29 mouse cellular contexts compared by ENCODE assay signal in genomic region chr17:47291558-47291957, GRCm38 (mm10).
"Had no signal": no experiment of that assay in that cellular context is flagged by ENCODE, and none has a peak within 500 bp of the region (broad histone marks: within the 10 kb centered on the region; RNA-seq: fewer than 3 reads in every experiment).

No protein-coding gene starts in this region.

- H3K27ac ChIP-seq: embryonic facial prominence, embryonic 10.5 days; embryonic facial prominence, embryonic 12.5 days; embryonic facial prominence, embryonic 13.5 days; embryonic facial prominence, embryonic 15.5 days; forebrain, embryonic 12.5 days; forebrain, embryonic 13.5 days; forebrain, embryonic 15.5 days; gastrocnemius, adult 2 months; heart, adult 2 months had no signal

- H3K4me2 ChIP-seq: embryonic facial prominence, embryonic 12.5 days; embryonic facial prominence, embryonic 13.5 days; embryonic facial prominence, embryonic 15.5 days; forebrain, embryonic 12.5 days; forebrain, embryonic 13.5 days; forebrain, embryonic 15.5 days had no signal

- H3K4me3 ChIP-seq: embryonic facial prominence, embryonic 10.5 days; embryonic facial prominence, embryonic 12.5 days; embryonic facial prominence, embryonic 13.5 days; embryonic facial prominence, embryonic 15.5 days; erythroblast, embryonic 14.5 days; forebrain, embryonic 10.5 days; forebrain, embryonic 12.5 days; forebrain, embryonic 13.5 days; forebrain, embryonic 15.5 days; gastrocnemius, adult 2 months; heart, adult 2 months had no signal

- DNase-seq: cerebellum, adult 2 months; cerebellum, adult 8-10 months; cerebellum, adult 9-10 months; cerebellum, adult 9-11 months; cerebellum, postnatal 10 days; cerebellum, postnatal 14 days; cerebellum, postnatal 25 days; cerebellum, postnatal 36 days; embryo, embryonic 11 days; forebrain, postnatal 0 days; gastrocnemius, adult 2 months; gastrocnemius, postnatal 10 days; gastrocnemius, postnatal 14 days; gastrocnemius, postnatal 25 days; gastrocnemius, postnatal 36 days; heart, adult 11 months; heart, adult 18-20 months; heart, adult 2 months had no signal

- ATAC-seq: forebrain, embryonic 13.5 days; forebrain, embryonic 14.5 days; forebrain, embryonic 15.5 days; forebrain, embryonic 16.5 days; forebrain, postnatal 0 days had no signal

- H3K27me3 ChIP-seq: embryonic facial prominence, embryonic 12.5 days; embryonic facial prominence, embryonic 13.5 days; embryonic facial prominence, embryonic 15.5 days; forebrain, embryonic 12.5 days; forebrain, embryonic 13.5 days; forebrain, embryonic 15.5 days had no signal
